Mouse (Mus musculus): ENCODE measurements around the gene Tspan14. TPM values are rescaled to one million over a fixed set of nuclear protein-coding genes. Genes with fewer than 3 reads are reported as not detected.

Tspan14 gene
- polyA plus RNA-seq, 1 experiment from 2014 or later = 101 TPM

GRCm38 (mm10) chr14:40965507-40966356 lies 875 bp downstream of the Tspan14 start:
- Histone ChIP-seq H3K9ac (ENCODE audit: low read length) (peak overlapping the region; percentile 93), H3K4me1 (ENCODE audit: control insufficient read depth, insufficient read depth, low read length) (peaks cover 28% of the 10 kb centered on the region), H3K4me2 (ENCODE audit: low read length) (peak overlapping the region; percentile 89), H3K27ac (ENCODE audit: low read depth, low read length) (peak overlapping the region; percentile 87), H3K36me3 (ENCODE audit: control insufficient read depth, insufficient read depth, low read length) (no peaks in the 10 kb centered on the region), H3K27me3 (replicated peaks; ENCODE audit: control insufficient read depth, insufficient read depth, low read length) (no peaks in the 10 kb centered on the region), H3K9me3 (replicated peaks; ENCODE audit: control insufficient read depth, low read length) (no peaks in the 10 kb centered on the region), H3K4me3 (ENCODE audit: low read depth, low read length) (peak overlapping the region; percentile 92)
- WGBS = under 1% methylated on average over 15 of the region's 15 CpGs
- peak; percentile 33 for DNase-seq (ENCODE audit: low spot score)
- ATAC-seq = 0 out of 2 replicates have a peak, but pooled peaks have one; percentile 0

DNA sequence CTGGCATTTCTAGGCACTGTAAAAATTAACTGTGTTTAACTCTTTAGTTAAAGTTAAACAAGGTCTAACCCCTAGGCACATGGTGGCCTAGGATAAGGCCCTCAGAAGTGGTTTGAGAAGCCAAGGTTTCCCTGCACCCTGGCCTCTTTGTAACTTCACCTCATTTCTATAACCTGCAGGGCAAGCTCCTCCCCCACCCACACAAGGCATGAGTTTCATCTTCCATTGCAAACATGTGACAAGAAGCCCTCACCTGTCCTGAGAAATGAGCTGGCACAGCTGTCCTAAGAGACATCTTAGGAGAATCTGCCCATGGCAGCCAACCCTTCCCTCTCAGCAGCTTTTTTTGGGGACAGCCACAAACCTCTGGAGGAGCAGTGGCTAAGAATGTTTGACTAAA lies 1.7 kb downstream of the Tspan14 start:
- Histone ChIP-seq H3K27ac (ENCODE audit: low read depth, low read length) (no peak overlapping the region), H3K4me1 (ENCODE audit: control insufficient read depth, insufficient read depth, low read length) (peaks cover 30% of the 10 kb centered on the region), H3K27me3 (replicated peaks; ENCODE audit: control insufficient read depth, insufficient read depth, low read length) (no peaks in the 10 kb centered on the region), H3K4me3 (ENCODE audit: low read depth, low read length) (peak overlapping the region; percentile 92), H3K36me3 (ENCODE audit: control insufficient read depth, insufficient read depth, low read length) (no peaks in the 10 kb centered on the region), H3K9me3 (replicated peaks; ENCODE audit: control insufficient read depth, low read length) (no peaks in the 10 kb centered on the region), H3K9ac (ENCODE audit: low read length) (peak overlapping the region; percentile 93), H3K4me2 (ENCODE audit: low read length) (peak overlapping the region; percentile 89)
- DNase-seq (ENCODE audit: low spot score) (no peak), ATAC-seq (no peak)

DNA sequence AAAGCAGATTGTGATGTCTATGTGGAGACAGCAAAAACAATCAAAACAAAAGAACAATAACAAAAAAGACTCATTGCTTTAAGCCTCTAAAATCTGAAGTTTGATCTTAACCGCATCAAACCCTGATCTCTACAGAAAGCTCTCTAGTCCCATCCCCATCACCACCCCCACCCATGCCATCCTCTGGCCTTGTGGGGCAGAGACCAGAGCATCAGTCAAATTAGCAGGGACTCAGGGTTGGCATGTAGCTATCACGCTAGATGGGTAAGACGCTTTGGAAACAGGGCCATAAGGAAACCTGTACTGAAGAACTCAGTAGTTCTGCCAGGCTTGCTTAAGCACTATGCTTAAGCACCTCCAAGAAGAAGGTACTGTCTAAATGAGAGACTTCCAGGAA lies 2.4 kb downstream of the Tspan14 start:
- DNase-seq (ENCODE audit: low spot score) (no peak), ATAC-seq (no peak)
- Histone ChIP-seq H3K4me3 (ENCODE audit: low read depth, low read length) (no peak overlapping the region), H3K4me2 (ENCODE audit: low read length) (peak overlapping the region; percentile 89; the same call in 1 of the 2 replicates), H3K9me3 (replicated peaks; ENCODE audit: control insufficient read depth, low read length) (no peaks in the 10 kb centered on the region), H3K27me3 (replicated peaks; ENCODE audit: control insufficient read depth, insufficient read depth, low read length) (no peaks in the 10 kb centered on the region), H3K9ac (ENCODE audit: low read length) (no peak overlapping the region), H3K27ac (ENCODE audit: low read depth, low read length) (no peak overlapping the region), H3K4me1 (ENCODE audit: control insufficient read depth, insufficient read depth, low read length) (peaks cover 33% of the 10 kb centered on the region), H3K36me3 (ENCODE audit: control insufficient read depth, insufficient read depth, low read length) (no peaks in the 10 kb centered on the region)
- WGBS = 92% methylated on average over 3 of the region's 3 CpGs

GRCm38 (mm10) chr14:40963501-40964213 lies 3.0 kb downstream of the Tspan14 start:
- WGBS = 76% methylated on average over 3 of the region's 3 CpGs
- H3K4me2 ChIP-seq (ENCODE audit: low read length) = peak overlapping the region; percentile 89; the same call in 1 of the 2 replicates
- H3K9ac ChIP-seq (ENCODE audit: low read length) = no peak overlapping the region
- ATAC-seq (no peak), DNase-seq (ENCODE audit: low spot score) (no peak)
- H3K9me3 ChIP-seq (replicated peaks; ENCODE audit: control insufficient read depth, low read length) = no peaks in the 10 kb centered on the region
- no peaks in the 10 kb centered on the region for H3K27me3 ChIP-seq (replicated peaks; ENCODE audit: control insufficient read depth, insufficient read depth, low read length)
- H3K4me3 ChIP-seq (ENCODE audit: low read depth, low read length) = no peak overlapping the region
- peaks cover 38% of the 10 kb centered on the region for H3K4me1 ChIP-seq (ENCODE audit: control insufficient read depth, insufficient read depth, low read length)
- H3K27ac ChIP-seq (ENCODE audit: low read depth, low read length) = no peak overlapping the region
- H3K36me3 ChIP-seq (ENCODE audit: control insufficient read depth, insufficient read depth, low read length) = no peaks in the 10 kb centered on the region

- H3K9me3 ChIP-seq (replicated peaks; ENCODE audit: control insufficient read depth, low read length) = no peaks in the 10 kb centered on the region
- H3K9ac ChIP-seq (ENCODE audit: low read length) = no peak overlapping the region
- no peaks in the 10 kb centered on the region for H3K27me3 ChIP-seq (replicated peaks; ENCODE audit: control insufficient read depth, insufficient read depth, low read length)
- no peak for ATAC-seq
- peaks cover 49% of the 10 kb centered on the region for H3K4me1 ChIP-seq (ENCODE audit: control insufficient read depth, insufficient read depth, low read length)
- no peak overlapping the region for H3K27ac ChIP-seq (ENCODE audit: low read depth, low read length)
- WGBS = 63% methylated on average over 11 of the region's 11 CpGs
- DNase-seq (ENCODE audit: low spot score) = peak; percentile 33
- H3K4me3 ChIP-seq (ENCODE audit: low read depth, low read length) = no peak overlapping the region
- no peaks in the 10 kb centered on the region for H3K36me3 ChIP-seq (ENCODE audit: control insufficient read depth, insufficient read depth, low read length)
- H3K4me2 ChIP-seq (ENCODE audit: low read length) = no peak overlapping the region
These were observed 4.0 kb downstream of the Tspan14 start for GRCm38 (mm10) chr14:40962365-40963290.

DNA sequence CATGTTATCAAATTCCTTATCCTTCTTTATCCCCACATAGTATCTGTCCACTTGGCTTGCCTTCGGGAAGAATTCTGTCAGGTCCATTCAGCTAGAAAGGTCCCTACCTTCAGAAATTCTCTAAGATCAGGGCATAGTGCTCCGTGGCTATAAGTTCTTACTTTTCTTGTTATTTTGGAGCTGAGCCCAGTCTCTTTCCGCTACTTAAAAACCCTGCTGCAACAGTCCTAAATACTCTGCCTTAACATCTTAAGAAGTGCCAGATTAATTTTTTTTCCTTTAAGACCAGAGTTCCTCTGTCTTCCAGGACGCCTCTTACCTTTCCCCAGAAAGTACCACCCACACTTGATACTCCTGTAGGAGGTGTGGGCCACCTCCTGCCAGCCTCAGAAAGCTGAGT lies 6.4 kb downstream of the Tspan14 start:
- no peak for DNase-seq (ENCODE audit: low spot score)
- Histone ChIP-seq H3K36me3 (ENCODE audit: control insufficient read depth, insufficient read depth, low read length) (no peaks in the 10 kb centered on the region), H3K4me2 (ENCODE audit: low read length) (no peak overlapping the region), H3K4me3 (ENCODE audit: low read depth, low read length) (no peak overlapping the region), H3K4me1 (ENCODE audit: control insufficient read depth, insufficient read depth, low read length) (peaks cover 67% of the 10 kb centered on the region), H3K9ac (ENCODE audit: low read length) (0 out of 2 replicates have a peak overlapping the region, but pooled peaks have one; percentile 32), H3K27ac (ENCODE audit: low read depth, low read length) (no peak overlapping the region), H3K27me3 (replicated peaks; ENCODE audit: control insufficient read depth, insufficient read depth, low read length) (no peaks in the 10 kb centered on the region), H3K9me3 (replicated peaks; ENCODE audit: control insufficient read depth, low read length) (no peaks in the 10 kb centered on the region)
- 31% methylated on average over 4 of the region's 4 CpGs for WGBS
- ATAC-seq = no peak

DNA sequence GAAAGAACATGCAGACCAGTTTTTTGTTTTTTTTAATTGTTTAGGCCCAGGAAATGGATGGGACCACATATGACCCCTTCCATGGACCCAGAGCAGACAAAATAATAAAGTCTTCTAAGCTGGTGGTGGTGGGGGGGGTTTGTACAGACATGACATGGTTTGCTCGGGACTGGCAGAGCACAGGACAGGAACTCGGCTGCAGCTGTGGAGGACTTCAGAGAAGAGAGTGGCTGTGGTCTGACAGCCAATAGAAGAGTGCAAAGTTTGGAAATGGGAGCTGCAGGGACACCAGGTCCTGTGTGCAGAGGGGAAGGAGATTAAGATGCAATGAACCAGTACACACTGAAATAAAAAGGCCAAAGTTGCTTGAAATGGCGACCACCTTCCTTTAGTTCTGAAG lies 7.0 kb downstream of the Tspan14 start:
- H3K4me1 ChIP-seq (ENCODE audit: control insufficient read depth, insufficient read depth, low read length) = peaks cover 68% of the 10 kb centered on the region
- no peak overlapping the region for H3K4me3 ChIP-seq (ENCODE audit: low read depth, low read length)
- H3K9ac ChIP-seq (ENCODE audit: low read length) = no peak overlapping the region
- DNase-seq (ENCODE audit: low spot score) = no peak
- ATAC-seq = no peak
- H3K4me2 ChIP-seq (ENCODE audit: low read length) = no peak overlapping the region
- no peaks in the 10 kb centered on the region for H3K9me3 ChIP-seq (replicated peaks; ENCODE audit: control insufficient read depth, low read length)
- WGBS = 47% methylated on average over 3 of the region's 3 CpGs
- H3K36me3 ChIP-seq (ENCODE audit: control insufficient read depth, insufficient read depth, low read length) = no peaks in the 10 kb centered on the region
- H3K27me3 ChIP-seq (replicated peaks; ENCODE audit: control insufficient read depth, insufficient read depth, low read length) = no peaks in the 10 kb centered on the region
- no peak overlapping the region; the same call in 1 of the 2 replicates for H3K27ac ChIP-seq (ENCODE audit: low read depth, low read length)

DNA sequence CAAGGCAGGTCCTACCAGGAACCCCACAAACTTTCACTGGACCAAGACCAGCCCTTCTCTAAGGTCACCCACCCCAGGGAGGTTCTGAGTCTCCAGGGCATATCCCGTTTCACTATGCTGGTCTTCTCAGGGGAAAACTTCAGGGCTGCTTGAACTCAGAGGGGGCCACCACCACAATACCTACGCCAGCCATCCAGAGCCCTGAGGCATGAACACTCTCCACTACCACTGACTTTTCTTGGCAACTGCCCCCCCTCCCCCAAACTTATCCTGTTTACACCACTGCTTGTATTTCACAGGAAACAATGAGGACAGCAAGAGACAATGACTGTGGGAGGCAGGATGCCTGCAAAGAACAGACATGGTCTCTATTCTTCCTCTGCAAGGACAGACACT lies 7.6 kb downstream of the Tspan14 start:
- DNase-seq (ENCODE audit: low spot score) (no peak), ATAC-seq (no peak)
- Histone ChIP-seq H3K27me3 (replicated peaks; ENCODE audit: control insufficient read depth, insufficient read depth, low read length) (no peaks in the 10 kb centered on the region), H3K9me3 (replicated peaks; ENCODE audit: control insufficient read depth, low read length) (no peaks in the 10 kb centered on the region), H3K4me1 (ENCODE audit: control insufficient read depth, insufficient read depth, low read length) (peaks cover 70% of the 10 kb centered on the region), H3K36me3 (ENCODE audit: control insufficient read depth, insufficient read depth, low read length) (no peaks in the 10 kb centered on the region), H3K9ac (ENCODE audit: low read length) (no peak overlapping the region), H3K4me2 (ENCODE audit: low read length) (no peak overlapping the region), H3K27ac (ENCODE audit: low read depth, low read length) (no peak overlapping the region; the same call in 1 of the 2 replicates), H3K4me3 (ENCODE audit: low read depth, low read length) (no peak overlapping the region)
- WGBS = 58% methylated on average over 2 of the region's 2 CpGs
